In the genomic region with DNA sequence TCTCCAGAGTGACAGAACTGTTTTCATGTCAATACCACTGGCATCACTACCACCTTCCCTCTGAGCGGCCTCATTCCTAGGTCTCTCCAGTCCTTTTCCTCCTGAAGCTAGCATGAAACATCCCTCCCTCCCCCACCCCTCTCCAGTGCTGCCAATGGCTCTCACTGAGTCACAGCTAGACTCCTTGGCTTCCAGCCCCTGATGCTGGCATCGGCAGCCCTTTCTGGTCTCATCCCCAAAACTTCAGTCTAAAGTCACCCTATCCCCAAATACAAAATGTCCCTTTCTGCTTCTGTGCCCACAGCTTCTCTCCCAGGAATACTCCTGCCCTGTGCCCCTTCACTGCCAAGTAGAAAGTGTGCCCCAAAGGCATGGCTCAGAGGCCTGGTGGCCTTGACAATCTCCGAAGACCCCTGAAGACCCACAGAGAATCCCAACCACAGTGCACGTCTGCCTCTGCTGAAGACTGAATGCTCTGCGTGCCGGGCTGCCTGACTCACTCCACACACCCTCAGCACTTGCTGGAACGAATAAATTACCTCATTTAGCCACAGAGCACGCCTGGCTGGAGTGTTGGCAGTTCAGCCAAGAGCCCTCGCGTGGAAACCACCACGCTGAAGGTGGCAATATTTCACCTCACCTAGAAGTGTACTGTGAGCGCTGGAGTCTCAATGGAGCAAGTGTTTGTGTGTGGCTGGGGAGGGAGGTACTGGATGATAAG, we compare ENCODE assay signal across 14 mouse cellular contexts. TPM values are rescaled to one million over a fixed set of nuclear protein-coding genes. Genes with fewer than 3 reads are reported as not detected.
DNase-seq lines count a peak whose midpoint lies in the region; ATAC-seq and TF ChIP-seq lines count a peak whose summit lies in the region.
"Had no signal": no experiment of that assay in that cellular context is flagged by ENCODE, and none has a peak within 500 bp of the region (broad histone marks: within the 10 kb centered on the region; RNA-seq: fewer than 3 reads in every experiment).

No protein-coding gene starts in this region.

- no peaks in the 10 kb centered on the region for H3K36me3 ChIP-seq in forebrain, postnatal 0 days (ENCODE audit: insufficient read depth)
- H3K36me3 ChIP-seq: heart, embryonic 12.5 days had no signal

- H3K4me1 ChIP-seq in forebrain, postnatal 0 days (ENCODE audit: insufficient read depth): peaks cover 30% of the 10 kb centered on the region

- no peak overlapping the region for H3K4me3 ChIP-seq in forebrain, postnatal 0 days (ENCODE audit: low read depth, low read length)
- H3K4me3 ChIP-seq: heart, embryonic 12.5 days had no signal

- H3K27me3 ChIP-seq in forebrain, postnatal 0 days (ENCODE audit: insufficient read depth, low read length): no peaks in the 10 kb centered on the region
- H3K27me3 ChIP-seq: CH12.LX had no signal

- TF ChIP-seq CTCF in forebrain, postnatal 0 days (IDR thresholded peaks at IDR 0.05; ENCODE audit: low read depth): no peak

- no peaks in the 10 kb centered on the region for H3K9me3 ChIP-seq in forebrain, postnatal 0 days (ENCODE audit: low read length)
- H3K9me3 ChIP-seq: heart, embryonic 12.5 days had no signal

- ATAC-seq in frontal cortex, adult (ENCODE audit: low TSS enrichment): peak; percentile 57
- ATAC-seq in forebrain, postnatal 0 days: no peak
- ATAC-seq in monocyte, adult 5-6 weeks (replicated peaks; ENCODE audit: insufficient number of reproducible peaks, low FRiP score, low TSS enrichment, poor library complexity, severe bottlenecking): no peak

- WGBS in forebrain, postnatal 0 days: 30% methylated on average over 12 of the region's 12 CpGs

- peak overlapping the region; percentile 35; the same call in 1 of the 2 replicates for H3K9ac ChIP-seq in forebrain, postnatal 0 days
- H3K9ac ChIP-seq: heart, embryonic 12.5 days; lung, embryonic 14.5 days had no signal

- no peak for DNase-seq in frontal cortex, postnatal 10 days (ENCODE audit: low spot score in 2 of 2)
- peak; percentile 64 to 73 for DNase-seq in right cerebral cortex, adult 2 months (ENCODE audit: low spot score in 2 of 2)
- no peak for DNase-seq in right cerebral cortex, postnatal 14 days
- DNase-seq in forebrain, postnatal 0 days: peak; percentile 39
- DNase-seq in right cerebral cortex, postnatal 25 days: peak; percentile 61
- DNase-seq in urinary bladder, adult 2 months (ENCODE audit: low spot score): no peak
- DNase-seq: cerebellum, adult 9-11 months; kidney, adult 18-20 months; lung, embryonic 14.5 days; thymus, adult 18-20 months had no signal

- H3K4me2 ChIP-seq in forebrain, postnatal 0 days (ENCODE audit: low read depth): no peak overlapping the region
- H3K4me2 ChIP-seq: heart, embryonic 12.5 days; lung, embryonic 14.5 days had no signal

- peak overlapping the region; percentile 81; the same call in 1 of the 2 replicates for H3K27ac ChIP-seq in forebrain, postnatal 0 days (ENCODE audit: low read depth, low read length)

RNA-seq across cellular contexts. Expression of gene Tcf20, which starts 47.0 kb away (rescaled TPM):
- 120 and 150 TPM in 2 replicates for total RNA-seq in forebrain, postnatal 0 days (2014; rRNA removed)
- polyA plus RNA-seq in forebrain, postnatal 0 days (2015; fragmentation: Nextera tagmentation; extraction: Ambion mirVana): 10.3 and 12.2 TPM in 2 replicates
- 15.0 and 21.0 TPM in 2 replicates for polyA plus RNA-seq in urinary bladder, adult 2 months (2012; rRNA removed)
- total RNA-seq in monocyte, adult 5-6 weeks (2017): 77.4 to 104 TPM (median 81.3 TPM) in 3 replicates

Comparison
In these comparisons a context has a peak if more than half of its experiments do, and no peak if none do; other contexts are left out.
1. DNase-seq: peak in right cerebral cortex, adult 2 months (2 of 2), forebrain, postnatal 0 days (single experiment) and right cerebral cortex, postnatal 25 days (single experiment); none in frontal cortex, postnatal 10 days (0 of 2), right cerebral cortex, postnatal 14 days (single experiment) and urinary bladder, adult 2 months (single experiment).